Mouse (Mus musculus) hindbrain, embryonic 16.5 days (tissue): ENCODE data around the gene Supt5. TPM values are rescaled to one million over a fixed set of nuclear protein-coding genes. Genes with fewer than 3 reads are reported as not detected.

Experiments used
- ATAC-seq: fragments of 200-750 bp; cut with Nextera tagmentation; 2 replicates; pipeline ENCODE4 v1.8.0; 2017; ENCODE audit warnings: moderate TSS enrichment, moderate library complexity
- H3K27ac ChIP-seq: fragments of 300-500 bp; sonication (generic); 2 replicates; pipeline ENCODE4 v1.5.1; 2014; ENCODE audit warnings: low read depth, mild to moderate bottlenecking, control low read depth, low read length, moderate library complexity
- H3K27me3 ChIP-seq: fragments of 300-500 bp; sonication (generic); replicated peaks from 2 replicates; pipeline ENCODE4 v1.6.1; 2014; ENCODE audit warnings: low read length; ENCODE audit not compliant: control insufficient read depth, insufficient read depth
- H3K36me3 ChIP-seq: fragments of 300-500 bp; sonication (generic); 2 replicates; pipeline ENCODE4 v1.6.1; 2014; ENCODE audit warnings: mild to moderate bottlenecking, low read length, moderate library complexity, mixed read lengths; ENCODE audit not compliant: control insufficient read depth, insufficient read depth
- H3K4me1 ChIP-seq: fragments of 300-500 bp; sonication (generic); 2 replicates; pipeline ENCODE4 v1.6.1; 2014; ENCODE audit warnings: low read depth, low read length; ENCODE audit not compliant: control insufficient read depth, insufficient read depth
- H3K4me2 ChIP-seq: fragments of 300-500 bp; sonication (generic); 2 replicates; pipeline ENCODE4 v1.6.1; 2014; ENCODE audit warnings: mild to moderate bottlenecking, low read length, control low read depth, moderate library complexity
- H3K4me3 ChIP-seq: fragments of 300-500 bp; sonication (generic); 2 replicates; pipeline ENCODE4 v1.5.1; 2014; ENCODE audit warnings: mild to moderate bottlenecking, low read length, control low read depth, moderate library complexity
- H3K9ac ChIP-seq: fragments of 300-500 bp; sonication (generic); 2 replicates; pipeline ENCODE4 v1.6.1; 2014; ENCODE audit warnings: low read depth, mild to moderate bottlenecking, control low read depth, low read length, moderate library complexity
- H3K9me3 ChIP-seq: fragments of 300-500 bp; sonication (generic); 2 replicates; pipeline ENCODE4 v1.6.1; 2014; ENCODE audit warnings: mild to moderate bottlenecking, low read length, moderate library complexity; ENCODE audit not compliant: control insufficient read depth
- WGBS: fragments of 180-500 bp; shearing (Covaris S2); extraction: QIAGEN DNeasy Blood & Tissue Kit; methylation state at CpG from one replicate; pipeline ENCODE4 v1.1.7; 2014; 5-methylcytosine and 5-hydroxymethylcytosine counted together
- polyA plus RNA-seq: library from polyadenylated mRNA; unstranded; fragments of >200 nt; fragmentation: Nextera tagmentation; extraction: Ambion mirVana; gene quantifications from 2 replicates; pipeline ENCODE4 v1.2.1, GENCODE M21; 2015

The Supt5 gene
- polyA plus RNA-seq, 1 experiment from 2014 or later = 94.9 TPM

DNA sequence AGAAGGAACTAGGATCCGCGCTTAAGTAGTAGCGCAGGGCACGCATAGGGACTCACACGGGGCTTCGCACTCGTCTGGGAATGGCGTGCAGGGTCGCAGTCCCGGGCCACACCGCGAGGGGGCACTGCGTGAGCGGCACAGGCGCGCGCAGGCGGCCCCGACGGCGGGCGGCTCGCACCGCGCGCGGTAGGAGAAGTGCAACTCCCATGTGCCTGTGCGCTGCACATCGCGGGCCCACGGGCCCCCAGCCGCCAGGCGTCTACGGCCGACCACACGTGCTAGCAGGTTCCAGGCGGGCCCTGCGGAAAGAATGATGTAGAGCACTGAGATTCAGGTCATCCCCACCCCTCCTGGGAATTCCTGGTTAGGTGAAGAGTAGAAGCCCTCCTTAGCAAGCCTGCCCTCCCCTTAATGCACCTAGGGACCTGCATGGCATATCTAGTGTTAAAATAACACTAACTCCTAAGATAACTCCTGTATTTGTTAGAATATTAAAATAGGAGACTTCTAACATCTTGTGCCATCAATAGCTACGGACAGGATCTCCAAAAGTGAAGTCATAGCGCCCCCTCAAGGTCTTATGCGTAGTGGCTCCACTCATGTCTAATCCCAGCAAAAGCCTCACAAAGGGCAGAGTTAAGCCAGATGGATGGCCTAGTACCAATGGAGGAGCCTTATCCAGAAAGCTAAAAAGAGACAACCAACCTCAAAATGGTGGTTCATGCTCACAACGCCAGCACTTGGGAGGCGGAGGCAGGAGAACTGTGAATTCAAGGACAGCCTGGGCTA, 39.5 kb downstream of the Supt5 start:
- H3K4me1 ChIP-seq = peaks cover 20% of the 10 kb centered on the region
- H3K4me2 ChIP-seq = peak overlapping the region; percentile 56
- H3K36me3 ChIP-seq = no peaks in the 10 kb centered on the region
- ATAC-seq = peak; percentile 34
- H3K27ac ChIP-seq = no peak overlapping the region
- H3K27me3 ChIP-seq = peaks cover 3% of the 10 kb centered on the region; the same call in 1 of the 2 replicates
- 5% methylated on average over 42 of the region's 43 CpGs for WGBS
- peak overlapping the region; percentile 24; the same call in 1 of the 2 replicates for H3K4me3 ChIP-seq
- peak overlapping the region; percentile 52 for H3K9ac ChIP-seq
- H3K9me3 ChIP-seq = no peaks in the 10 kb centered on the region

DNA sequence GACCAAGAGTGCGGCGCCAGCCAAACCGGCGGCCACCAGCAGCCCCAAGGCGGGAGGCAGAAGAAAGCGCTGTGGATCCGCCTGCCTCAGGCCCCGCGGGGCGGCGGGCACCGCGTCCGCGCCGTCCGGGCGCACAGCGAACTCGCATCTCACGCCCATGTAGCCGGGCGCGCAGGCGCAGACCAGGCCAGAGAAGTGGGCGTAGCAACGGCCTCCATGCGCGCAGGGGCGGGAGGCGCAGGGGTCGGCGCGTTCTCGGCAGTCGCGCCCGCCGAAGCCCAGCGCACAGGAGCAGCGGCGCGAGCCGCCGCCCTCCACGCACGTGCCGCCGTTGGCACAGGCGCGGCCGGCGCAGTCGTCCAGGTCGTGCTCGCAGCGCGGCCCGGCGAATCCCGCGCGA, 44.1 kb downstream of the Supt5 start:
- Histone ChIP-seq H3K36me3 (no peaks in the 10 kb centered on the region), H3K9ac (peak overlapping the region; percentile 71), H3K4me2 (peak overlapping the region; percentile 82), H3K4me3 (peak overlapping the region; percentile 62), H3K4me1 (peaks cover 18% of the 10 kb centered on the region), H3K9me3 (no peaks in the 10 kb centered on the region), H3K27ac (no peak overlapping the region), H3K27me3 (peaks cover 16% of the 10 kb centered on the region)
- ATAC-seq = peak; percentile 82
- WGBS = 2% methylated on average over 62 of the region's 63 CpGs

DNA sequence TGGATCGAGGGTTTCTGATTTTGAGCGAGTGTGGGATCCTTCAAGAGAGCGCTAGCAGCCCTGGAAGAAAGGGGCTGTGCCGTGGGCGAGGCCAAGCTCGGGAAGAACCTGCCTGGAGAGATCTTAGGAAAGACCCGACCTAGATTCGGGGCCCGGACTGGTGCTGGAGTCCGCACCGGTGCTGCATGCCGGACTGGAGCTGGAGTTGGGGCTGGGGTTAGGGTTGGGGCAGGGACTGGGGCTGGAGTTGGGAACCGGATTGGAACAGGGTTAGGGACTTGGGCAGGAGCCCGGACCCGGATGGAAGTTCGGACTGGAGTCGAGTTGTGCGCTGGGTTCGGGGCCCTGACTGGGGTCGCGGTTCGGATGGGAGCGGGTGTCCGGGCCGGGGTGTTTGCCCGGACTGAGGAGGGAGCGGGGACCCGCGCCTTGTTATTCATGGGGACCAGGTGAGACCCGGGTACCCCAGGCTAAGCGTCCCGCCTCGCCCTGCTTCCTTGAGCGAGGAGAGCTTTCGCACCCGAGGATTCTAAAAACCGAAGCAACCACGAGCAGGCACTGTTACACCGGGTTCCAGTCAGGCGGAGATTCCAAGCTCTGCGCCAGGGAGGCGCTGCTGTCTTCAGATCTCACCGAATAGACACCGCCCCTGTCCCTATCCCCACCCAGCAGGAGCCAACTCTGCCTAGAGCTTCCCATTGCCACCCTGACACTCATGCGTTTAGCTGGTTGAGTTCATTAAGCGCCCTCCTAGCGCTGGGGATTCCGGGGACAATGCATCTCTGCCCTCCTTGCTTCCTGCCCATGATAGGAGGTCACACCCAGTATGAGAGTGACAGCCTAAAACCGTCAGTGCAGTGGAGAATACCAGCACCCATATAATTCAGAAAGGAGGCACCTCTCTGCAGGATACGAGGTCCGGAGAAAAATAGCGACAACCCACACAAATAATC, 47.6 kb downstream of the Supt5 start, which contains the start of gene Selenov:
TSS of gene Selenov (minus strand) at position 549 of the 953 bp plus-strand sequence.
- peaks cover 21% of the 10 kb centered on the region for H3K27me3 ChIP-seq
- peaks cover 11% of the 10 kb centered on the region for H3K4me1 ChIP-seq
- peak within 1 kb of the TSS; percentile 59 for H3K9ac ChIP-seq
- WGBS = under 1% methylated on average over 48 of the region's 52 CpGs
- no peaks in the 10 kb centered on the region for H3K36me3 ChIP-seq
- ATAC-seq = no peak
- no peaks in the 10 kb centered on the region for H3K9me3 ChIP-seq
- peak within 1 kb of the TSS; percentile 36 for H3K4me3 ChIP-seq
- peak within 1 kb of the TSS; percentile 53 for H3K4me2 ChIP-seq
- H3K27ac ChIP-seq = no peak within 1 kb of the TSS

DNA sequence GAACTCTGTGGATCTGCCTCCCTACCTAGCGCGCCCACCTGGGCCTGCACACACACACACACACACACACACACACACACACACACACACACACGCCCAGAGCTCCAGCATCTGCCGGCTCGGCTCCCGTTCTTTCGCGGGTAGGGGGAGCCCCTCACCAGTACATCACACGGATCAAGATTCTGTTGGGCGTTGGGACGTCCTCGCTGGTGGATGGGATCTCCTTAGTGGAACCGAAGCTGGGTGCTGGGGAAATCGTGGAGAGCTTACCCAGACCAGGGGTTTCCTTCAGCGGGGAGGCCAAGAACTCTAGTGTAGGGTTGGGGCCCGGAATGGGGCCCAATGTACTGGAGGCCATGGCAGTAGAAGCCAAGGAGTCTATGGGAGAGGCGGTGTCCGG, 48.4 kb downstream of the Supt5 start:
- H3K4me1 ChIP-seq = peaks cover 11% of the 10 kb centered on the region
- H3K27ac ChIP-seq = no peak overlapping the region
- WGBS = 1% methylated on average over 16 of the region's 18 CpGs
- ATAC-seq = no peak
- peak overlapping the region; percentile 53 for H3K4me2 ChIP-seq
- H3K27me3 ChIP-seq = peaks cover 19% of the 10 kb centered on the region
- peak overlapping the region; percentile 59; the same call in 1 of the 2 replicates for H3K9ac ChIP-seq
- H3K4me3 ChIP-seq = peak overlapping the region; percentile 36
- H3K9me3 ChIP-seq = no peaks in the 10 kb centered on the region
- no peaks in the 10 kb centered on the region for H3K36me3 ChIP-seq

DNA sequence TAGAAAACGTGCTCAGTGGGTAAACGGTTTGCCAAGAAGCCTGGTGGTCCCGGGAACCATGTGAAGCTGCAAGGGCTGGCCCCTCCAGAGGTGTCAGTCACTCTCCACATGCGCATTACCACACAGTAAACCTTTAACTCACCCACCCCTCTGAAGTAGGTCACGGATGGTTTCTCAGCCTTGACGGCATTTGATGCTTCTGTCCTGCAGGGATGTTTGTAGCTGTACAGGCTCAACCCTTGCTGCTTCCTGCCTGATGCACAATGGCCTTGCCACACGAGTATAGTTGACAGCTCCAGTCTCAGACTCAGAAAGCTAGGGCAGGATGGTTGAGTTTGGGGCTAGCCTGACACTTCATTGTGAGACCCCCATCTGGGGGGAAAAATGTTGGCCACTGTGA, 57.9 kb downstream of the Supt5 start:
- ATAC-seq = no peak
- H3K27me3 ChIP-seq = no peaks in the 10 kb centered on the region
- 82% methylated on average over 7 of the region's 7 CpGs for WGBS

DNA sequence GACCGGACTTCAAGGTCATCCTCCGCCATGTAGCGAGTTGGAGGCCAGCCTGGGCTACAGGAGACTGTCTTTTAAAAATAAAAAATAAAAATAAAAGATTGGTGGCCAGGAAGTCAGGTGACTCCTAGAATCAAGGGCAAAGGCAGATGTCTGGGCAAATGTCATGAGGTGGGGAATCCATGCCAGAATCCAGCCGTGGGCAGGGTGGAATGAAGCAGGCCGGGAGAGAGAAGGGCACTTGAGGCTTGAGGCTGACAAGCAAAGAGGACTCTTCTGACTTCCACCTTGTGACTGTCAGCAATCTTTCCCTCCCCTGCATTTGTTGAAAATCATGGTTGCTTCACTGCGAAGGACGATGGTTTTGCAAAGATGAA, 60.3 kb downstream of the Supt5 start:
- Histone ChIP-seq H3K4me2 (peak overlapping the region; percentile 94), H3K27me3 (no peaks in the 10 kb centered on the region), H3K4me1 (peaks cover 11% of the 10 kb centered on the region), H3K9ac (peak overlapping the region; percentile 96), H3K36me3 (0 out of 2 replicates have a peak, but pooled peaks cover under 1% of the 10 kb centered on the region), H3K4me3 (peak overlapping the region; percentile 76), H3K9me3 (no peaks in the 10 kb centered on the region), H3K27ac (peak overlapping the region; percentile 86)
- 82% methylated on average over 7 of the region's 7 CpGs for WGBS
- no peak for ATAC-seq

More for the DNA sequence above, 57.9 kb downstream of the Supt5 start:
- no peaks in the 10 kb centered on the region for H3K9me3 ChIP-seq
- H3K36me3 ChIP-seq = no peaks in the 10 kb centered on the region
- H3K4me3 ChIP-seq = no peak overlapping the region
- H3K27ac ChIP-seq = no peak overlapping the region
- peaks cover 11% of the 10 kb centered on the region for H3K4me1 ChIP-seq
- H3K4me2 ChIP-seq = no peak overlapping the region
- H3K9ac ChIP-seq = no peak overlapping the region

DNA sequence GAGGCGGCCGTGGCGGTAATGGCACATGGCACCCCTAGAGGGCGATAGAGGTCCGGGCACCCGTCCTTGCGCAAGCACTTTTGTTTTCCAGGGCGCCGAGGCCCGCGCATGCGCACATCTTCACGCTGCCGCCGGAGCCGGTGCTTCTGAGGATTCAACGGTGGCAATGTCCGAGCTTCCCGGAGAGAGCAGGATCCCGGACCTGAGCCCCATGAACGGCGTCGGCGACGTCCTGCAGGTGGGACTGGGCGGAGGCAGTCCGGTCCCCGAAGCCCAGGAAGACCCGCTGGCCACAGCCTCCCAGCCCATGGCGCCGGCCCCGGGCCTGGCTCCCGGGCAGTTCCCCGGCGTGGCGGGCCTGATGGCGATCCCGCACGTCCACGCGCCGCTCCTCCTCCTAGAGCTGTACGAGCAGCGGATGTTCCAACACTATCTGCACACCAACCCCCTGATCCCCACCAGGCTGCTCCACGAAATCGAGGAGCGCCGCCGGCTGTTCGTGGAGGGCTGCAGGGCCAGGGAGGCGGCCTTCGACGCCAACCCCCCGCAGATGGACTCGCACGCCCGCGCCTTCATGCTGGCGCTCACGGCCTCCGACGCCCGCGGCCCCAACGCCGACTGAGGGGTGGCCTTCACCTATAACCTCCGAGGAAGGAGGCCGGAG, 60.8 kb downstream of the Supt5 start, which contains the start of gene Eid2b:
TSS of gene Eid2b (plus strand) at position 125 of the 664 bp plus-strand sequence.
- peak; percentile 65 for ATAC-seq
- 2% methylated on average over 63 of the region's 68 CpGs for WGBS
- peaks cover 11% of the 10 kb centered on the region for H3K4me1 ChIP-seq
- peaks cover 5% of the 10 kb centered on the region; the same call in 1 of the 2 replicates for H3K36me3 ChIP-seq
- peak within 1 kb of the TSS; percentile 86 for H3K27ac ChIP-seq
- H3K27me3 ChIP-seq = no peaks in the 10 kb centered on the region
- H3K9me3 ChIP-seq = no peaks in the 10 kb centered on the region
- peak within 1 kb of the TSS; percentile 94 for H3K4me2 ChIP-seq
- H3K4me3 ChIP-seq = peak within 1 kb of the TSS; percentile 76
- peak within 1 kb of the TSS; percentile 96 for H3K9ac ChIP-seq

DNA sequence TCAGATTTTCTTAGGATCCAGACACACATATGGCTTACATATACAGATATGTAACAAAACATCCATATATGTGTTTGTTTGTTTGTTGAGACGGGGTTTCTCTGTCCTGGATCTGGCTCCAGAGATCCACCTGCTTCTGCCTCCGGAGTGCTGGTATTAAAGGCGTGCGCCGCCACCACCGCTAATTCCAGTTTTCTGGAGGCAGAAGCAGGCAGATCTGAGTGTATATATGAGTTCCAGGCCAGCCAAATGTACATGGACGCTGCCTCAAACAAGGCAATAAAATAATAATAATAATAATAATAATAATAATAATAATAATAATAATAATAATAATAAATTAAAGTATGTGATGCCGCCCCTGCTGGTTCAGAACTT, 61.3 kb downstream of the Supt5 start:
- Histone ChIP-seq H3K9ac (no peak overlapping the region), H3K36me3 (peaks cover 8% of the 10 kb centered on the region; the same call in 1 of the 2 replicates), H3K4me3 (peak overlapping the region; percentile 76; the same call in 1 of the 2 replicates), H3K4me1 (peaks cover 11% of the 10 kb centered on the region), H3K27ac (no peak overlapping the region), H3K9me3 (no peaks in the 10 kb centered on the region), H3K4me2 (no peak overlapping the region), H3K27me3 (no peaks in the 10 kb centered on the region)
- WGBS = 61% methylated on average over 8 of the region's 8 CpGs
- peak; percentile 21; the same call in 1 of the 2 replicates for ATAC-seq
